Mouse (Mus musculus): ENCODE results near the gene Gabrb3.

- TF ChIP-seq CTCF (conservative IDR thresholded peaks at IDR 0.05; ENCODE audit: insufficient read depth, insufficient read length, low read depth, low read length) (no peak), POLR2A (IDR thresholded peaks at IDR 0.05; ENCODE audit: low read depth, low read length) (no peak)
These were observed 8.3 kb upstream of the Gabrb3 start for GRCm38 (mm10) chr7:57411163-57411562.

All from kidney, adult 2 months (tissue).